Mouse (Mus musculus) liver, embryonic 14.5 days (tissue): ENCODE results near the gene Usp12.
"Not testable (repeated sequence)": the region's sequence is repeated elsewhere in the genome, so short reads cannot be mapped to it uniquely, and the experiment has no call there.

Source experiments
- CTCF ChIP-seq: IDR thresholded peaks from 2 replicates; pipeline ENCODE4 v1.5.1; 2016; ENCODE audit warnings: antibody characterized with exemption, low read depth, control low read depth
- EP300 ChIP-seq: IDR thresholded peaks from 2 replicates; pipeline ENCODE4 v1.6.1; 2016; ENCODE audit warnings: antibody characterized with exemption, low read depth

GRCm38 (mm10) chr5:146735054-146735453 is 59.8 kb downstream of the Usp12 start:
- TF ChIP-seq CTCF, EP300: not testable (repeated sequence)
